Mouse (Mus musculus) C2C12 (cell line): ENCODE data around the gene Psap.

Source experiments
- CEBPB ChIP-seq: IDR thresholded peaks from one replicate; pipeline ENCODE4 v1.6.1; 2011; ENCODE audit warnings: low read depth, mild to moderate bottlenecking, control low read depth, moderate library complexity
- CTCF ChIP-seq: IDR thresholded peaks from one replicate; pipeline ENCODE4 v1.5.1; 2011; ENCODE audit not compliant: control insufficient read depth, insufficient read depth, insufficient read length
- FOSL1 ChIP-seq: IDR thresholded peaks from one replicate; pipeline ENCODE4 v1.8.0; 2011; ENCODE audit warnings: mild to moderate bottlenecking, low read length; ENCODE audit not compliant: poor library complexity, insufficient read depth, severe bottlenecking
- MAX ChIP-seq: IDR thresholded peaks from one replicate; pipeline ENCODE4 v1.6.1; 2011; ENCODE audit warnings: mild to moderate bottlenecking, control low read depth
- MYOD1 ChIP-seq: IDR thresholded peaks from one replicate; pipeline ENCODE4 v1.6.1; 2011; ENCODE audit warnings: low read depth; ENCODE audit not compliant: control insufficient read depth, insufficient read length
- USF1 ChIP-seq: IDR thresholded peaks from one replicate; pipeline ENCODE4 v1.6.1; 2011; ENCODE audit warnings: low read depth, mild to moderate bottlenecking, control low read depth, moderate library complexity

DNA sequence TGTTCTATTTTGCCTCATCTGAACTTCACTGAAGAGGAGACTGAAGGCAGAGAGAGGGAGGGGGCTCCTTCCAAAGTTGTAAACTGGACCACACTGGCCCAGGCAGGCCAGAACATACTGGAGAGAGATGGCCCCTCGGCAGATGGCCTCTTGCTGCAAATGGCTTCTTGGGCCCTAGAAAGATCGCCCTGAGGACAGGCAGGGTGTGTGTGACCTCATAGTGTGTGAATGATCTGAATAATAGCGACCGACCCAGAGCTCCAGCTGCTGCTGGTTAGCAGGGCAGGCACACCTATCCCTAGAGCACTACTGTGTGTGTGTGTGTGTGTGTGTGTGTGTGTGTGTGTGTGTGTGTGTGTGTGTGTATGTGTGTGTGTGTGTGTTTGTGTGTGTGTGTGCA, 25.2 kb upstream of the Psap start:
- no peak for TF ChIP-seq USF1
- no peak for TF ChIP-seq CTCF
- no peak for TF ChIP-seq MYOD1
- no peak for TF ChIP-seq FOSL1
- no peak for TF ChIP-seq MAX
- TF ChIP-seq CEBPB = no peak
